Mouse (Mus musculus) retina, postnatal 7 days (tissue): ENCODE results near the gene Cdhr5.

Source experiments
- DNase-seq: peaks from one replicate; pipeline ENCODE4 v3.0.0-alpha.2; 2012; ENCODE audit warnings: low read depth, low spot score

Gene Cdhr5

DNA sequence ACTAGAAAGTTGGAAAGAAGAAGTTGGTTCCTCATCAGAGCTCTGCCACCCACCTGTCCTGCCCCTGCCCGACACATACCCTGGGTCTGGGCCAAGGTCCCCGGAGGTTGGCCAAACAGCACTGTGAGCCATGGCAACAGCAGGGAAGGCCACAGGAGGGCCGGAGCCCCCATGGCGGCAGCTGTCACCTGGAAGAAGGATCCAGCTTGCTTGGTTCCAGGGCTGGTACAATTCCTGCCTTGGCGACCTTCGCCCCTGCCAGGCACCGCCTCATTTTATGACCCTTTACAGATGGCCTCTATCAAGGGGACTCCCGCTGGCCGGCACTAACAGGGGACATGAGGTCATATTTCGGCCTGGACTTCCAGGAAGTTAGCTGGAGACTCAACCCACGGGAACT is at the start of gene Cdhr5:
Gene Cdhr5 (minus strand): TSS at position 241 of the 400 bp plus-strand sequence.
- no peak for DNase-seq

DNA sequence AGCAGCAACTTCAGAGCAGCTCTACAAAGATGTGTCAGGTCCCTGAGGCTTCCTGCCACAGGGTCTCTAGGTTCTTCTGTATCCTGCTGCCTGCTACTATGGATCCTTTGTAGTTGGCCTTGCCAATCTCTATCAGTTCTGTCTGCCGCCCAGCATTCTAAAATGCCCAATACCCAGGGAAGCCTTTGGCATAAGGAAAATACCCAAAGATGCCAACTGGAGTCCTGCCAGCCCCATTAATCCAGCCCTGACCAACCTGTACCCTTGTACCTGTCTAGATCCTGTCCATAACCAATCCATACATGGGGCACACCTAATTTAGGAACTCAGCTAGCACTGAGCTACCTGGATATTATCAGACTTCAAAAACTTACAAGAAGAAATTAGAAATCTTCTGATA is 48.1 kb upstream of the Cdhr5 start:
- DNase-seq, result no peak

DNA sequence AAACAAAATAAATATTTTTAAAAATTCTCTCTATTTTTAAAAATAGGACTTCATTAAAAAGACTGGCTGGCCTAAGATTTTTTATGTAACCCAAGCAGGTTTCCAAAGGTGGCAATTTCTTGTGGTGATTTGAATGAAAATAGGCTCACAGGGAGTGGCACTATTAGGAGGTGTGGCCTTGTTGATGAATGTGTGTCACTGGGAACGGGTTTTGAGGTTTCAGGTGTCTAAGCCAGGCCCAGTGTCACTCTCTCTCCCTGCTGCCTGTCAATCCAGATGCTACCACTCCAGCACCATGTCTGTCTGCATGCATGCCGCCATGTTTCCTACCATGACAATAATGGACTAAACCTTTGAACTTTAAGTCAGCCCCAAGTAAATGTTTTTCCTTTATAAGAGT is 42.9 kb upstream of the Cdhr5 start:
- no peak for DNase-seq

DNA sequence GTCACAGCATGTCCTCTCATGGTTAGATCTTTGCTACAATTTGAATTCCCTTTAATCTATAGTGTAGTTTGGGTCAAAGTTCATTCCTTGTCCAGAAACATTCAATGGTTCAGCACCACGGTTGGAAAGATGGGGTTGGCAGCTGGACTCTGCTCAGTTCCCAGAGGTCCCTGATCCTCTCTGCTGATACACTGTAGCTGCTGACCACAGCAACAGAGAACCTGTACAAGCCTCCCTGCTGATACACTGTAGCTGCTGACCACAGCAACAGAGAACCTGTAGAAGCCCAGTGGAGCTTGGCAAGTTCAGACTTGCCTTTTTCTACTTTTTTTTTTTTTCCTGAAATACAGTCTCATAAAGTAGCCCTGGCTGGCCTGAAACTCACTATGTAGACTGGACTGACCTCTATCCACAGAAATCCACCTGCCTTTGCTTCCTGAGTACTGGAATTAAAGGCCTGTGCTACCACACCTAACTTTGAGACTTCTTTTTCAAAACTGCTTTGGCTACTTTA is 41.1 kb upstream of the Cdhr5 start:
- no peak for DNase-seq

DNA sequence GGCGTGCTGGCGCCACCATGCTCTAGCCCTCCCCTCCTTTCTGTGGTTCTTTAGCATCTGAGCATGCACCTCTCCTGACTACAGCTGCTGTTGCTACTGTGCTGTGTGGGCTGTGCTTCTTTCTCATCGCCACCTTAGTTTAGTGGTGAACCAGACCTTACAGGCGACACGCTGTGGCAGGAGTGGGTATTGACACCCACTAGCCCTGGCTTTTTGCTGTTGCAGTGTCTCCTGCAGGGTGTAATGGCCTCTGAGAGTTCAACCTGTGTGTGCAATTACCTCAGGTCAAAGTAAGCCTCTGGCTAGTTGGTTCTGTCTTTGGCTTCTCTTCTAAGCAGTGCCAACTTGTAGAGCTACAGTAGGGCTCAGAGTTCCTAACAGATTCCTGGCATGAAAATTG is 39.4 kb upstream of the Cdhr5 start:
- DNase-seq, result no peak

DNA sequence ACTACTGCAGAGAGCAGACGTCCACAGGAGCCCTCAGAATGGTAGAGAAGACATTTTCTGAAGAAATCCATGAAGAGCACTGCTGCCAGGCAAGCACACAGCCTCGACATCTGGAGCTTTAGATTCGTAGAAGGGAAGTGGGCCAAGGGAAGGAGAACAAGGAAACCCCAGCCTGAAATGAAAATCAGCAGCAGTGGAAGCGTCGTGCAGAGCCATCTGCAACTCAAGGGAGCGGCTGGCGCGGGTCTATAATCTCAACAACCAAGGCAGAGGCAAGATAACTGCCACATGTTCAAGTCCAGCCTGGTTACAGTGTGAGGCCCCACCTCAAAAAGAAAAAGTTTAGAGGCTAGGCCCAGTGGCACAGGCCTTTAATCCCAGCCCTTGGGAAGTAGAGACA is 38.5 kb upstream of the Cdhr5 start:
- no peak for DNase-seq

DNA sequence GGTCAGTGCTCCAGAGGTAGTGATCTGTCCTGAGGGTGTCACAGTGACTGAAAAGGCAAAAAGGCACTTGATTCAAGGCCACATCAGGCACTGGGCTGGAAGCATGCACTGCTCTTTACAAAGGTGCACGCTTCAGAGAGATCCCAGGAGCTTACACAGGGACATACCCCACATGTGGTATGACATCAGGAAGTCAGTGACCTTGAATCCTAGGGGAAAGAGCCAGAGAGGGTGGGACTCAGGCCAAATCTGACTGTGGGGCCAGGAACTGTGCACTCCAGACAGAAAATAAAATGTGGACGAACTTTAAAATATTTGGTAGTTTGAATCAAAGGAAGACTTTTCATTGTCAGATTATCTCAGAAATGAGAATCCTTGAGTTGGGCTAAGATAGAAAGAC is 37.8 kb upstream of the Cdhr5 start:
- no peak for DNase-seq

DNA sequence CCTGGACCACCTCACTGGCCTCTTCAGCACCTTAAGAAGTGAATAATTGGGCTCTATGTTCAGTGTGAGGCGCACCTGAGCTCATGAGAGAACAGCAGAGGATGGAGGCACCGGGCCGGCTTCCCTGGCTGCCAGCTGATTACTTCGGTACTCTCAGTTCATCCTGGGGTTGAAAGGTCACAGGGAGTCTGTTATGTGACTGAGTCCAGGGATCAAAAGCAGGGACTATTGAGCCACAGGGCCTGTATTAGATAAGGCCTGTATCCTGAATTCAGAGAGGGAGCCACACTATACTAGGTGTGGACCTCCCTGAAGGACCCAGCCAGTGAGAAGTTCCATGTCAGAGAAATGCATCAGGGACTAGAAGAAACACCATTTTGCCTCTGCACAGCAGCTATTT is 28.0 kb upstream of the Cdhr5 start:
- DNase-seq, result no peak

DNA sequence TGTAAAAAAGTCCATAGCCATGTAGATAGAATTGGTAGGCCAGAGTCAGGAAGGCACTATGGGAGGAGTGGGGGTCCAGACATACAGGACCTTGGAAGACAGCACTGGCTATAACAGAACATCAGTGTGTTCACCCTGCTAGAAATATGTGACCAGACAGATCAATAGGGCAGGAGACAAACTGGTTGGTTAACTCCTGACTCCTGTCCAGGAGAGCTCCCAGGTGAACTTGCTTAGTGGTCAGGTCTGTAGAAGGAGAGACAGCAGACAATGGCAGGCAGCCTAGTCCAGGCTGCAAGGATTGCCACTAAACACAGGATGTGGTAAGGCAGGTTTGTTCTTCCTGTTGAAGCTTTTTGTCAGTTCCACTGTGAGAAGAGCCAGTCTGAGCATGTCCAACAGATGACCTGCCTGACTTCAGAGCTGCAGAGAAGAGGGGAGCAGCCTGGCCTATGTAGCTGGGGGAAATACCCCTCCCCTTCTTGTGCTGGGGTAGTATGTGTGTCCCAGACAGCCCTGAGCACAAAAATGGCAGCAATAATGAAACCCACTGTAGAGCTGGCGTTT is 26.2 kb upstream of the Cdhr5 start:
- DNase-seq, result no peak

DNA sequence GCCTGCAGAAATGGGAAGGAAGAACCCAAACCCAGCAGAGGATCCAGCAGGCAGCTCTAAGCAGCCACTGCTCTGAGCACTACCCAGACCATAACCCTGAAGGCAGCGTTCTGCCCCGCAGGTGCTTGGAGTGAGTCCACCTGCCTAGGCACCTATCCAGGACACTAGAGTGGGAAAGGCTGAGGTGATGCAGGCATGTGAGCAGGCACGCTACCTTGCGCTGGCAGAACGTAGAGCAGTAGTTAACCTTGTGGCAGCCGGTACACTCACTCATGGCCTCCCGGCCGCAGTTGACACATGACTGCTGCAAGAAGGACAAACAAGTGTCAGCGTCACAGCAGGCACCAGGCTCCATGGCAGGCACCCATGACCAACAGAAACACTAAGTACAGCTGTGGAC is 24.8 kb upstream of the Cdhr5 start:
- DNase-seq, result no peak

DNA sequence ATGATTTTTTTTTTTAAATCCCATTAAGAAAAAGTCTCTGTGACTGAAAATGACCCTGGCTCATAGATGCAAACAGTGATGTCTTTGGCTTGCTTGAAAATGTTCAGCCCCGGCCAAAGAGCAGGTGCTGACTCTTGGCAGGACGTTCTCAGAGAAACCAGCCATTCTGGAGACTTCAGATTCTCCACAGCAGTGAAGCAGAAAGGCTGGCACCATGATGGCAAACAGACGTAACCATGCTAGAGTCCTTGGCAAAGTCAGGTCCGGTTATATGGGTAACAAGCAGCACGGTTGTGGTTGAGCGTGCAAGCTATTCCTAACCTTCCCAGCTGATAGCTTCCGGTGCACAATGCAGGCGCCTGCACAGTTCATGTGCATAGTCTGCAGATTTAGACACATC is 22.6 kb upstream of the Cdhr5 start:
- no peak for DNase-seq

DNA sequence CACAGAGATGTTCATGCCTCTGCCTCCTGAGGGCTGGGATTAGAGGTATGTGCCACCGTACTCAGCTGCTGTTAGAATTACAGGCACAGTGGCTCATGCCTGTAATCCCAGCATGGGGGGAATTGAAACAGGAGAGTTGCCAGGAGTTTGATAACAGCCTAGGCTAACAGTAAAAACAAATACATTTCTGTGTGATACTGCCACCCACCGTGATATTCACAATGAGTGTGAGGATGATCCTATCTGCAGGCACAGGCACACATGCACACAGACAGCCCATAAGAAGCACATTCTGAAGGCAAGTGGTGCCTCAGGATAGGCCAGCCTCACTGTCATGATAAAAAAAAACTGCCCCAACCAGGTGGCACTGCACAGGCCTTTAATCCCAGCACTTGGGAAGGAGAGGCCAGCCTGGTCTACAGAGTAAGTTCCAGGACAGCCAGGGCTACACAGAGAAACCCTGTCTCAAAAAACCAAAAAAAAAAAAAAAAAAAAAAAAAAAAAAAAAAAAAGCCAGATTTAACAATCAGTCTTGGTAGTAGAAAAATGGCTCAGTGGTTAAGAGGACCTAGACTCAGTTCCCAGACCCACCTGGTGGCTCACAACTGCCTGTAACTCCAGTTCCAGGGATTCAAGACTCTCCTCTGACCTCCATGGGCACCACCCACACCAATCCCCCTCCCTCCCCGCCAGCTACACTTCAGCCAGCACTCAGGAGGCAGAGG is 21.5 kb upstream of the Cdhr5 start:
- no peak for DNase-seq

DNA sequence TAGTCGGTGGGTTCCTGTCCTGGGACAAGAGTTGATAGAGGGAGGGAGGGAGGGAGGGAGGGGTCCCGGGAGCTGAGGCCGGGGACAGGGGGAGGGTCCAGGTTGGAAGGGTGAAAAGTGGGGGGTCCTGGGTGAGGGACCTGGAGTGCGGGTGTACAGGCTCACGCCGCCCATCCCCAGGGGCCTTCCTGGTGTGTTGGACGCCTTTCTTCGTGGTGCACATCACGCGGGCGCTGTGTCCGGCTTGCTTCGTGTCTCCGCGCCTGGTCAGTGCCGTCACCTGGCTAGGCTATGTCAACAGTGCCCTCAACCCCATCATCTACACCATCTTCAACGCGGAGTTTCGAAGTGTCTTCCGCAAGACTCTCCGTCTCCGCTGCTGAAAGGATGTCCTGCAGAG is 17.9 kb upstream of the Cdhr5 start:
- no peak for DNase-seq

DNA sequence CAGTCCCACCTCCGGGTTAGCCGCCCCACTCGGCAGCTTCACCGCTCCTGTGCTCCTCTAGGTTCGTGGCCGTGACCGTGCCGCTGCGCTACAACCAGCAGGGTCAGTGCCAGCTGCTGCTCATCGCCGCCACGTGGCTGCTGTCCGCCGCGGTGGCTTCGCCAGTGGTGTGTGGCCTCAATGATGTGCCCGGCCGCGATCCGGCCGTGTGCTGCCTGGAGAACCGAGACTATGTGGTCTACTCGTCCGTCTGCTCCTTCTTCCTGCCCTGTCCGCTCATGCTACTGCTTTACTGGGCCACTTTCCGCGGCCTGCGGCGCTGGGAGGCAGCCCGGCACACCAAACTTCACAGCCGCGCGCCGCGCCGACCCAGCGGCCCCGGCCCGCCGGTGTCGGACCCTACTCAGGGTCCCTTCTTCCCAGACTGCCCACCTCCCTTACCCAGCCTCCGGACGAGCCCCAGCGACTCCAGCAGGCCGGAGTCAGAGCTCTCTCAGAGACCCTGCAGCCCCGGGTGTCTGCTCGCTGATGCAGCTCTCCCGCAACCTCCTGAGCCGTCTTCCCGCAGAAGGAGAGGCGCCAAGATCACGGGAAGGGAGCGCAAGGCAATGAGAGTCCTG is 17.4 kb upstream of the Cdhr5 start:
- no peak for DNase-seq

DNA sequence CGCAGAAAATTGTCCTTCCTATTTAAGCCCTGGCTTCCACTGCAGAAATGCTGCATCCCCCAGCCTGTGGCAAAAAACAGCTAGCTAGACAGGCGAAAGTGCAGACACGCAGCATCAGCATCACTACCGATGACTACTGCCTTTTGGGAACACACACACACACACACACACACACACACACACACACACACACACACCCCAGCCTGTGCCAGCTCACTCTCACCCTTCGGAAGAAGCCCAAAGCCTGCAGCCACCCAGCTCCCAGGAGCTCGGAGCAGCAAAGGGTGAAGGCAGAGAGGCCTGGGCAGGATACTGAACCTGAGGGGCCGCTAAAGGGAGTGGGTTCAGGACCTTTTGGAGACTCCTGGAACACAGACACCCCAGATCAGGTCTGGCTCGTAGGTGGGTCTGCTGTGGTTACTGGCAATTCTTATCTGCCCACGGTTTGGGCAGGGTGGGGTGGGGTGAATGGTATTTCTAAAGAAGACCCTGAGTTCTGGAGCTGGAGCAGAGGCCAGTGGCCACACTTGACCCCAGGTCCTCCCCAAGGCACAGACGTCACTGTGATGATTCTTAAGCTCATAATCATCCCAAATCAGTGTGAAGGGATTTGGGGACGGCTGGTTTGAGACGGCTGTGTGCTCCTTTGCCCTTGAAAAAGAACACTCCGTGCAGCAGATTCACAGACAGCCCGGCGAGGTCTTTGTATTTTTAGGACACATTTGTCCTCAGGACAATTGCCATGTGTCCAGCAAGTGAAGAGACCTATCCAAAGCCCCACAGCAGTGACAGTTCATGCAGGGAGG is 16.2 kb upstream of the Cdhr5 start:
- DNase-seq, result no peak

DNA sequence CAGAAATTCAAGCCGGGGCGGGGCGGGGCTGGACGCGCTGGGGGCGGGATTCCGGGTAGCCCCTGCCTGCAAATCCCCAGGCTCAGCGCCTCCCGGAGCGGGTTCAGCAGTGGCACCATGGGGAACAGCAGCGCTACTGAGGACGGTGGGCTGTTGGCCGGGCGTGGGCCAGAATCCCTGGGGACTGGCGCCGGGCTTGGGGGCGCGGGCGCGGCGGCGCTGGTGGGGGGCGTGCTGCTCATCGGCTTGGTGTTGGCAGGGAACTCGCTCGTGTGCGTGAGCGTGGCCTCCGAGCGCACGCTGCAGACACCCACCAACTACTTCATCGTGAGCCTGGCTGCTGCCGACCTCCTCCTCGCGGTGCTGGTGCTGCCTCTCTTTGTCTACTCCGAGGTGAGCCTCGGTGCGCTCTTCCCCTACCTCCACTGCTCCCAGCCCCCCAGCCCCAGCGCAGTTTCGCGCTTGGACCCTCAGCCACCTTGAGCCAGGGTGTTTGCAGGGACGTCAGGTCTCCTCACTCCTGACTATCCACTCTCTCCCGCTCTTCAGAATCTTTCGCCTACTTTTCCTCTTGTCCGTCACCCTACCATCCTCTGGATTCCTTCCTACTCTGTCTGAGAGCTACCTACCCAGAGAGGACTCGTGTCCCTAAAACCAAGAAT is 15.5 kb upstream of the Cdhr5 start, which contains the start of gene Drd4:
Gene Drd4 (plus strand): TSS at position 86 of the 662 bp plus-strand sequence.
- no peak for DNase-seq

DNA sequence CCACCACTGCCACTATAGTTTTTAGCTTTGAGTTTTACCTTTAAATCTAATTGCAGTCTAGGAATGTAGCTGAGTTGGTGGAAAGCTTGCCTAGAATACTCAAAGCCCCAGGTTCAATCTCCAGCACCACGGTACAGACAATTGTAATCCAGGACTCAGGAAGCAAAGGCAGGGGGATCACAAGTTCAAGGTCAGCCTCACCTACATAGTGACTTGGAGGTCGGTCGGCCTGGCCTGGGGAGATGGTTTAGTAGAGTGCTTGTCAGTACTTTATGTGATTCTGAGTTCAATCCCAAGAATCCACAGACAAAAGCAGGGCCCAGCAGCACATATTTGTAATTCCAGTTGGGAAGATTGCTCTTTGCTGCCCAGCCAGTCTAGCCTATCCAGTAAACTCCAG is 11.5 kb upstream of the Cdhr5 start:
- no peak for DNase-seq

DNA sequence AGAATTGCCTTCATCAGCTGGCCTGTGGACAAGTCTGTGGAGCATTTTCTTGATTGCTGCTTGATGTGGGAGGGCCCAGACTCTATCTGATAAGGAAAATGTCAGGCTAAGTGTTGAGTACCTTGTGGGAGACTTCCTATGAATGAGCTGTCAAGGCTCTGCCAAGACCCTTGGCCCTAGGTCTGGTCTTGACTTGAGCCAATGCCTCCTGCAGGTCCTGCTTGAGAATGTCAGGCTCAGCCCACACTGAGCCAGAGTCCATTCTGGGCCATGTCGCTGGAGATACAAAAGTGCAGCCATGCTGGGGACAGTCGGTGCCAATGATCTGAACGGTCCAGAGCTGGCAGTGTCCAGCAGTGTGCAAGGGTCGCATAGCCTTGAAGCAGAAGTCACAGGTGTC is 6.2 kb upstream of the Cdhr5 start:
- DNase-seq, result no peak

DNA sequence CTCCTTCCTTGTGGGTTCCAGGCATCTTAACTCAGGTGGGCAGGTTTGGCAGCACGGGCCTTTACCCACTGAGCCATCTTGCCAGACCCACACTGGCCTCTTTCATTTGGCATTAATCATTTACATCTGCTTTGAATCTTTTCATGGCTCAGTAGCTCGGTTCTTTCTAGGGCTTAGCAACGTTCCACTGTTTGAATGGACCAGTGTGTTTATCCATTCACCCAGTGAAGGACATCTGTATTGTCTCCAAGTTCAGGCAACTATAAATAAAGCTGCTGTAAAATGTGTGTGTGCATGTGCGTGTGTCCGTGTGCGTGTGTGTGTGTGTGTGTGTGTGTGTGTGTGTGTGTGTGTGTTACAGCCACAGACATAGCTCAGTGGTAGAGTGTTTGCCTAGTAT is 4.9 kb upstream of the Cdhr5 start:
- DNase-seq, result no peak

DNA sequence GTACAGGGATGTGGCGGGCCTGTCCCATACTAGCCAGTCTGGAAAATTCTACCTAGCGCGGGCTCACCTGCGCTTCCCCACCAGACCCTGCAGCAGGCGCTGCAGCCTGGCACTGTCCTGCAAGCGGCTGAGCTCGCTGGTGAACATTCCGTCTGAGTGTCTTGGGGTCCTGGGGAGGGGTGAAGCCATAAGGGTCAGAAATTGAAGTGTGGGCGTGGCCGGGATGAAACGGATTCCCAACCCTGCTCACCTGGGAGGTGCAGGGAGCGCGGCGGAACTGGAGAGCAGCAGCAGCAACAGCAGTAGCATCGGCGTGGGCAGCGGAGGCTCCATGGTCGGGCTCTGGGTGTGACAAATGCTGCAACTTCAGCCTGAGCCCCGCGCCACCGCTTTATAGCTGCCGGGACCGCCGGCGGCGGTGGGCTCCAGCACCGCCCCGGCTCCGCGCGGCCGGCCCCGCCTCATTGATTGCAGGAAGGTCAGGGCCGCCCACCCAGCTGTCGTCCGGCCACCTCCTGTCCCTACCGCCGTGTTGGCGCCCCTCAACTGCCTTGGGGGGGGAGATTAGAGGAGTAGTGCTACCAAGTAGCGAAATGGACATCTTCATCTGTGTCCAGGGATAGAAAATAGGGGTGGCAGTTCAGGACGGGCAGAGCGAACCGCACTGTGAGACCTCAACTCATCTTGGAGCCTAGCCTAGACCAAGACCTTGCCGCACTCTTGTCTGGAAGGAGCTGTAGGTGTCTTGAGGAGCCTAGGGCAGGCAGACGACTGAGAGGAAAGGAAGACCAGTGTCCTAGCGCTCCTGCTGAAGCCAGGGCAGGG is 2.4 kb upstream of the Cdhr5 start, which contains the start of gene Sct:
Gene Sct (minus strand): TSS at position 368 of the 825 bp plus-strand sequence.
- no peak for DNase-seq
